Mouse (Mus musculus) forebrain, postnatal 0 days (tissue): ENCODE data around the gene Surf6. TPM values are rescaled to one million over a fixed set of nuclear protein-coding genes. Genes with fewer than 3 reads are reported as not detected.

ENCODE experiments used
- ATAC-seq: fragments of 200-750 bp; cut with Nextera tagmentation; 2 replicates; pipeline ENCODE4 v1.8.0; 2017; ENCODE audit warnings: mild to moderate bottlenecking, moderate library complexity
- DNase-seq: peaks from one replicate; pipeline ENCODE4 v3.0.0-alpha.2; 2015
- H3K27ac ChIP-seq: fragments of 300-500 bp; sonication (generic); 2 replicates; pipeline ENCODE4 v1.5.1; 2014; ENCODE audit warnings: low read depth, mild to moderate bottlenecking, antibody characterized with exemption, low read length, moderate library complexity, mixed read lengths
- H3K27me3 ChIP-seq: fragments of 300-500 bp; sonication (generic); 2 replicates; pipeline ENCODE4 v1.6.1; 2014; ENCODE audit warnings: mild to moderate bottlenecking, low read length, mixed read lengths; ENCODE audit not compliant: insufficient read depth
- H3K36me3 ChIP-seq: fragments of 300-500 bp; sonication (generic); 2 replicates; pipeline ENCODE4 v1.6.1; 2014; ENCODE audit warnings: mild to moderate bottlenecking, moderate library complexity; ENCODE audit not compliant: insufficient read depth
- H3K4me1 ChIP-seq: fragments of 300-500 bp; sonication (generic); 2 replicates; pipeline ENCODE4 v1.6.1; 2014; ENCODE audit warnings: antibody characterized with exemption; ENCODE audit not compliant: insufficient read depth
- H3K4me2 ChIP-seq: fragments of 300-500 bp; sonication (generic); 2 replicates; pipeline ENCODE4 v1.6.1; 2014; ENCODE audit warnings: low read depth, mild to moderate bottlenecking, moderate library complexity
- H3K4me3 ChIP-seq: fragments of 300-500 bp; sonication (generic); 2 replicates; pipeline ENCODE4 v1.5.1; 2014; ENCODE audit warnings: low read depth, low read length, mixed read lengths
- H3K9ac ChIP-seq: fragments of 300-500 bp; sonication (generic); 2 replicates; pipeline ENCODE4 v1.6.1; 2014; ENCODE audit warnings: mild to moderate bottlenecking
- H3K9me3 ChIP-seq: fragments of 300-500 bp; sonication (generic); 2 replicates; pipeline ENCODE4 v1.6.1; 2016; ENCODE audit warnings: low read length
- CTCF ChIP-seq: sonication (generic); IDR thresholded peaks from 2 replicates; pipeline ENCODE4 v1.5.1; 2016; ENCODE audit warnings: antibody characterized with exemption, control low read depth, low read depth
- WGBS: fragments of 180-500 bp; shearing (Covaris S2); extraction: QIAGEN DNeasy Blood & Tissue Kit; methylation state at CpG from one replicate; pipeline ENCODE4 v1.1.7; 2014; 5-methylcytosine and 5-hydroxymethylcytosine counted together
- polyA plus RNA-seq: library from polyadenylated mRNA; unstranded; fragments of >200 nt; fragmentation: Nextera tagmentation; extraction: Ambion mirVana; gene quantifications from 2 replicates; pipeline ENCODE4 v1.2.1, GENCODE M21; 2015
- total RNA-seq: library from RNA; depleted of rRNA; stranded (reverse); fragments of >200 nt; gene quantifications from 2 replicates; pipeline ENCODE4 v1.2.3, GENCODE M21; 2014; rRNA removed

Surf6 gene
- total and polyA plus RNA-seq, 2 experiments from 2014 or later, result 22.2 to 33.6 TPM

GRCm38 (mm10) chr2:26878571-26878970 lies 24.1 kb downstream of the Surf6 start:
- Histone ChIP-seq H3K9me3 (no peaks in the 10 kb centered on the region), H3K4me3 (no peak overlapping the region), H3K36me3 (no peaks in the 10 kb centered on the region), H3K9ac (no peak overlapping the region), H3K4me2 (no peak overlapping the region), H3K4me1 (no peaks in the 10 kb centered on the region), H3K27ac (no peak overlapping the region), H3K27me3 (no peaks in the 10 kb centered on the region)
- DNase-seq, result no peak
- no peak for TF ChIP-seq CTCF
- ATAC-seq, result no peak

- Histone ChIP-seq H3K27me3 (no peaks in the 10 kb centered on the region; the same call in 1 of the 2 replicates), H3K27ac (no peak overlapping the region), H3K4me3 (no peak overlapping the region), H3K9me3 (no peaks in the 10 kb centered on the region), H3K36me3 (no peaks in the 10 kb centered on the region), H3K4me2 (no peak overlapping the region), H3K4me1 (no peaks in the 10 kb centered on the region), H3K9ac (no peak overlapping the region)
- ATAC-seq (no peak), DNase-seq (no peak)
- WGBS, result 69% methylated on average over 6 of the region's 6 CpGs
- no peak for TF ChIP-seq CTCF
Measured at GRCm38 (mm10) chr2:26870666-26871065, 32.0 kb downstream of the Surf6 start.

- H3K9ac ChIP-seq, result no peak within 1 kb of the TSS
- H3K27me3 ChIP-seq, result no peaks in the 10 kb centered on the region; the same call in 1 of the 2 replicates
- WGBS, result 65% methylated on average over 3 of the region's 3 CpGs
- no peak within 1 kb of the TSS for H3K4me3 ChIP-seq
- no peak within 1 kb of the TSS for H3K27ac ChIP-seq
- DNase-seq (no peak), ATAC-seq (no peak)
- no peaks in the 10 kb centered on the region for H3K36me3 ChIP-seq
- no peak for TF ChIP-seq CTCF
- no peaks in the 10 kb centered on the region for H3K4me1 ChIP-seq
- no peak within 1 kb of the TSS for H3K4me2 ChIP-seq
- no peaks in the 10 kb centered on the region for H3K9me3 ChIP-seq
Measured at GRCm38 (mm10) chr2:26864879-26865278, 37.8 kb downstream of the Surf6 start, which contains the start of gene Abo. Gene Abo, minus strand, starts transcription at chr2:26864979.

GRCm38 (mm10) chr2:26862856-26863255 lies 39.8 kb downstream of the Surf6 start:
- Histone ChIP-seq H3K27ac (no peak overlapping the region), H3K4me3 (no peak overlapping the region), H3K4me2 (no peak overlapping the region), H3K27me3 (no peaks in the 10 kb centered on the region), H3K9ac (no peak overlapping the region), H3K36me3 (no peaks in the 10 kb centered on the region), H3K4me1 (no peaks in the 10 kb centered on the region), H3K9me3 (no peaks in the 10 kb centered on the region)
- TF ChIP-seq CTCF, result no peak
- WGBS, result 77% methylated on average over 3 of the region's 3 CpGs
- DNase-seq (no peak), ATAC-seq (no peak)

GRCm38 (mm10) chr2:26847706-26848105 lies 55.0 kb downstream of the Surf6 start:
- Histone ChIP-seq H3K4me3 (no peak overlapping the region), H3K4me1 (no peaks in the 10 kb centered on the region), H3K4me2 (no peak overlapping the region), H3K27ac (no peak overlapping the region), H3K9me3 (no peaks in the 10 kb centered on the region), H3K9ac (no peak overlapping the region), H3K27me3 (no peaks in the 10 kb centered on the region), H3K36me3 (no peaks in the 10 kb centered on the region)
- ATAC-seq (no peak), DNase-seq (no peak)
- peak; percentile 31; the same call in 1 of the 2 replicates for TF ChIP-seq CTCF
- WGBS, result 54% methylated on average over 2 of the region's 2 CpGs

Other genes starting within 250 kb of the Surf6 start
- gene Lcn4, start 231.6 kb downstream of the Surf6 start, total RNA-seq, result not detected in 2 replicates
- not detected in 2 replicates for gene Lcn4, start 231.6 kb downstream of the Surf6 start, polyA plus RNA-seq
- gene Abo, start 37.9 kb downstream of the Surf6 start, total RNA-seq, result not detected in 2 replicates
- not detected in 2 replicates for gene Abo, start 37.9 kb downstream of the Surf6 start, polyA plus RNA-seq
- gene Med22, start 7.8 kb upstream of the Surf6 start, total RNA-seq, result 110 and 116 TPM in 2 replicates
- gene Med22, start 7.8 kb upstream of the Surf6 start, polyA plus RNA-seq, result 163 and 180 TPM in 2 replicates
- 1,164 and 1,963 TPM in 2 replicates for gene Rpl7a, start 7.9 kb upstream of the Surf6 start, total RNA-seq
- 522 and 611 TPM in 2 replicates for gene Rpl7a, start 7.9 kb upstream of the Surf6 start, polyA plus RNA-seq
- 31.0 and 36.9 TPM in 2 replicates for gene Surf2, start 13.5 kb upstream of the Surf6 start, total RNA-seq
- 52.1 and 55.1 TPM in 2 replicates for gene Surf2, start 13.5 kb upstream of the Surf6 start, polyA plus RNA-seq
- gene Surf1, start 13.7 kb upstream of the Surf6 start, total RNA-seq, result 72.3 and 80.8 TPM in 2 replicates
- 106 and 112 TPM in 2 replicates for gene Surf1, start 13.7 kb upstream of the Surf6 start, polyA plus RNA-seq
- gene Surf4, start 31.0 kb upstream of the Surf6 start, total RNA-seq, result 96.5 and 105 TPM in 2 replicates
- gene Surf4, start 31.0 kb upstream of the Surf6 start, polyA plus RNA-seq, result 98.6 and 103 TPM in 2 replicates
- not detected in 2 replicates for gene Stkld1, start 31.2 kb upstream of the Surf6 start, total RNA-seq
- gene Stkld1, start 31.2 kb upstream of the Surf6 start, polyA plus RNA-seq, result 0.09 and 0.33 TPM in 2 replicates
- 42.2 and 48.3 TPM in 2 replicates for gene Rexo4, start 61.5 kb upstream of the Surf6 start, total RNA-seq
- 23.9 and 25.5 TPM in 2 replicates for gene Rexo4, start 61.5 kb upstream of the Surf6 start, polyA plus RNA-seq
- gene Adamts13, start 70.5 kb upstream of the Surf6 start, total RNA-seq, result not detected in 2 replicates
- gene Adamts13, start 70.5 kb upstream of the Surf6 start, polyA plus RNA-seq, result 0.79 and 0.93 TPM in 2 replicates
- 42.7 and 48.5 TPM in 2 replicates for gene Cacfd1, start 107.0 kb upstream of the Surf6 start, total RNA-seq
- 69.6 and 96.3 TPM in 2 replicates for gene Cacfd1, start 107.0 kb upstream of the Surf6 start, polyA plus RNA-seq
- gene Slc2a6, start 125.1 kb upstream of the Surf6 start, total RNA-seq, result 16.2 and 16.4 TPM in 2 replicates
- gene Slc2a6, start 125.1 kb upstream of the Surf6 start, polyA plus RNA-seq, result 9.6 and 10.5 TPM in 2 replicates
- gene Mymk, start 169.3 kb upstream of the Surf6 start, total RNA-seq, result not detected in 2 replicates
- 0.12 and 0.15 TPM in 2 replicates for gene Mymk, start 169.3 kb upstream of the Surf6 start, polyA plus RNA-seq
- gene Adamtsl2, start 176.5 kb upstream of the Surf6 start, total RNA-seq, result 24.5 and 32.9 TPM in 2 replicates
- 12.7 and 14.8 TPM in 2 replicates for gene Adamtsl2, start 176.5 kb upstream of the Surf6 start, polyA plus RNA-seq
- 7.5 and 7.8 TPM in 2 replicates for gene Fam163b, start 239.6 kb upstream of the Surf6 start, total RNA-seq
- gene Fam163b, start 239.6 kb upstream of the Surf6 start, polyA plus RNA-seq, result 23.9 and 26.2 TPM in 2 replicates